Mouse (Mus musculus): ENCODE results near the gene Slc7a8.

Slc7a8 gene

DNA sequence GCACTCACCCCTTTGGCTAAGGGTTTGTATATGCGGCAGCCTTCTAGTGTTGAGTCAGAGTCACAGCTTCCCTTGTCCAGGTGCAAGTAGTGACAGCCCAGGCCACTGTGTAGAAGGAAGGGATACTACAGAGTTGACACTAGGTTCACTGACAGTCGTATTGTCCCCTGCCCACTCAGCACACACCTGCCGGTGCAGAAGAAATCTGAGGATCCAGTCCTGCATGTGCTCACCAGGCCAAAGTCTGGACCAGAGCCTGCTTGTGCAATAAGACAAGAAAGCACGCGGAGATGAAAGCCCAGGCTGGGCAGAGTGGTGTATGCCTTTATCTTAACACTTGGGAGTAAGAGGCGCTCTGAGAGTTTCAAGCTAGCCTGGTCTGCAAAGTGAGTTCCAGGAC lies 86.7 kb downstream of the Slc7a8 start:
- DNase-seq: no peak

GRCm38 (mm10) chr14:54687251-54687650 lies 94.5 kb downstream of the Slc7a8 start:
- DNase-seq: no peak

GRCm38 (mm10) chr14:54686522-54687143 lies 95.1 kb downstream of the Slc7a8 start, which contains the start of gene Acin1:
Gene Acin1 (minus strand): TSS chr14:54686931.
- DNase-seq: peak; percentile 100

DNA sequence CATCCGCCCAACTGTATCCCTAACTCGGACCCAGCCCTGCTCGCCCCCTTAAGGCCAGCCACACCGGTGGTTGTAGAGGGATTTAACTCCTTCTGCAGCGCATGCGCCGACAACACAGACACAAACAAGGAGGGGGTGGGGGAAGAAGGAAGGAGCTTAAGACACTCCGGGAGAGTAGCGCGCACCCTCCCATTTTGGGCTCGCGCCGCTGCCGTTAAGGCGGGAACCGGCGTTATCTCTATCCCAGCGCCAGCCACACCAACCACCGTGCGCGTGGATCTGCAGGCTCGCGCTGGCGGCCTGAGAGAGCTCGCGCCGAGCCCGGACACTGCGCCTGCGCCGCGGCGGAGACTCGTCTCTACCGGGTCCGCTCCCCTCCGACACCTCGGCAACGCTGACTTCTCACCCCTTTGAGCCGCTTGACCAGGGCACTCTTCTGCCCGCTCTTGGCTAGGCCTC lies 95.7 kb downstream of the Slc7a8 start, which contains the start of gene 1700123O20Rik:
1700123O20Rik (plus strand) TSS at position 154 of the 459 bp plus-strand sequence.
- peak; percentile 70 to 83 for DNase-seq

GRCm38 (mm10) chr14:54685471-54685870 lies 96.3 kb downstream of the Slc7a8 start:
- DNase-seq: no peak

- DNase-seq: no peak
Measured at GRCm38 (mm10) chr14:54682396-54682795, 99.3 kb downstream of the Slc7a8 start.

GRCm38 (mm10) chr14:54678657-54679304 lies 103.0 kb downstream of the Slc7a8 start:
- no peak for DNase-seq

DNA sequence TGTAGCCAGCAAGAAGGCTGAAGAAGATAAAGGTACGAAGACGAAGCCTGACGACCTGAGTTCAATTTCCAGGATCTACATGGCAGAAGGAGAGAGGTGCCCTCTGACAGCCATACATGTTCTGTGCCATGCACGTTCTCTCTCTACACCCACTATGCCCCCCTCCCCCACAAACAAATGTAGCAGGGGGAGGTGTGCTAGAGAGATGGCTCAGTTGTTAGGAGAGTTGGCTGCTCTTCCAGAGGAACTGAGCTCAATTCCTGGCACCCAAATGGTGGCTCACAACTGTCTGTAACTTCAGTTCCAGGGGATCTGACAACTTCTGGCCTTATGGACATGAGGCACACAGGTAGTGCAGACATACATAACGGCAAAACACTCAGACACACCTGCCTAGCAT lies 105.5 kb downstream of the Slc7a8 start:
- no peak for DNase-seq

GRCm38 (mm10) chr14:54674317-54674716 lies 107.4 kb downstream of the Slc7a8 start:
- no peak for DNase-seq
